Mouse (Mus musculus) brain, embryonic 14.5 days (tissue): ENCODE results near the gene Prss2.

Experiments used
- CTCF ChIP-seq: fragments of 200-500 bp; IDR thresholded peaks from 2 replicates; pipeline ENCODE4 v1.5.1; 2012; ENCODE audit warnings: inconsistent platforms, mild to moderate bottlenecking, moderate library complexity, borderline replicate concordance; ENCODE audit not compliant: insufficient read depth, insufficient read length; ENCODE audit errors: extremely low read depth
- POLR2A ChIP-seq: fragments of 200-500 bp; IDR thresholded peaks from 2 replicates; pipeline ENCODE4 v1.6.1; 2012; ENCODE audit warnings: mild to moderate bottlenecking, inconsistent platforms, borderline replicate concordance; ENCODE audit not compliant: poor library complexity, insufficient read depth, insufficient read length, severe bottlenecking; ENCODE audit errors: extremely low read depth

GRCm38 (mm10) chr6:41537376-41537775 lies 15.8 kb downstream of the Prss2 start:
- TF ChIP-seq CTCF = no peak
- no peak for TF ChIP-seq POLR2A
